Mouse (Mus musculus): ENCODE data around the gene Tnfsf8.

DNA sequence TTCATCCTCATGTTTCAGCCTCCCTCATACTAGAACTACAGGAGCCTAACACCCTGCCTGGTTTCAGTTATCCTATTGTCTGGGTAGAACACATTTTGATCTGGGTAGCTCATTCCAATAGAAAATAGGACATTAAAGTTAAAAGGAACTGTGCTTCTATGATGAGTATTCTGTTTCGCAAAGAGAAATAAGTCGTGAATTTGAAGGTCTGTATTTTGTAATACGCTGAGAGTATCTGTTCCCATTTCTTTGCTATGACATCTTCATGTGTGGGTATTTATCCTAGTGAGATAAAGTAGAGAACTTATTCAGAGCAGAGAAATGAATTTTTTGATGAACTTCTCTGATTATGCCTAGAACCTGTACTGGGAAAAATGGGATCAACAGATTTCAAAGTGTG is 68.8 kb downstream of the Tnfsf8 start:
- TF ChIP-seq POLR2A (IDR thresholded peaks at IDR 0.05; ENCODE audit: borderline replicate concordance, low read depth, low read length) = no peak
- no peak for TF ChIP-seq CTCF (IDR thresholded peaks at IDR 0.05; ENCODE audit: low read depth, low read length)

Data from bone marrow macrophage, adult 2 months (primary cell).